Mouse (Mus musculus) cerebellum, postnatal 4 days (tissue): ENCODE data around the gene Krtap27-1.
A peak's percentile ranks its signal among the peaks of the same experiment; 100 is the strongest.

Source experiments
- DNase-seq, 2 experiments: peaks; one replicate each; pipeline ENCODE4 v3.0.0; 2022; ENCODE audit warnings: low spot score in 2 of 2, mixed read lengths in 1 of 2

Gene Krtap27-1

DNA sequence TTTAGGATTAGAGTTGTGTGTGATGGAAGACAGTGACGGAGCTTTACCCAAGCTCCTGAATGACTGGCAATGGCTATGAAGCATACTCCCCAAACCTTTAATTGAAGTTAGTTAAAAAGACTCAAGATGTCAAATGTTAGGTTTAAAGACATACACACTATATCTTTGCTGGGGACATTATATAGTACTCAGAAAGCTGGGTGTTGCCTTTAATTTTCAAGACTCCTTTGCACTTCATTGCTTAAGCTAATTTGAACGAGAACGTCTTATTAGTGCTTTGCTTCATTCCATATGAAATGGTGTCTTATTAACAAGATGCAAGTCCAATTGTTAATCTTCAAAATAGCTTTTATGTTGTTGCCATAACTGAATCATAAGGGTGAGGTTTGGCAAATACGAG is at the start of gene Krtap27-1:
Gene Krtap27-1 (minus strand): TSS at position 101 of the 400 bp plus-strand sequence.
- no peak for DNase-seq

DNA sequence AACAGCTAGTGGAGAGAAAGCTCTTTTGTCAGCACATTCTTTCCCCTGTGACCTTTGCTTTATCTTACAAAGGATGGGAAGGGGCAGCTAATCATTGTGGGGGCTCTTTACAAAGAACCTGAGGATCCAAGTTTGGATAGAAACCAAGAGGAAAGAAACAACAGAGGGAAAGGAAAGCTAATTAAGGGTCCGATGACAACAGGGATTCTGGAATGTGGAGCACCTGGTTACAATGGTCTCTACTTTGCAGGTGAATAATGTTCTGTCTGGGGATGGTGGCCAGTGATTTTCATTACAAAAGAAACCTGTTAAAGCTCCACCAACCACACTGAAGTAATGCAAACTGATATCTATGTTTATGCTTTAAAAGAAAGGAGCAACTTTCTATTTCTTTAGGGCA is 48.6 kb upstream of the Krtap27-1 start:
- no peak for DNase-seq

DNA sequence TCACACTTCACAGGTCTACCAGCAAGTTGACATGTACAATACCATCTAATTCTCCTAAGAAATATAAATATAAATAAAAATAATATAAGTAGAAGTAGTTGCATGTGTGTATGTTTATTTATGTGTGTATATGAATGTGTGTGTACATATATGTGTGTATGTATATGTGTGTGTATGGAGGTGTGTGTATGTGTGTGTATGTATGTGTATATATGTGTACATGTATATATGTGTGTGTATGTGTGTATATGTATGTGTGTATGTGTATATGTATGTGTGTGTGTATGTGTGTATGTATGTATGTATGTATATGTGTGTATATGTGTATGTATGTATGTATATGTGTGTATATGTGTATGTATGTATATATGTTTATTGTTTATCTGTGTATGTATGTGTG is 45.1 kb upstream of the Krtap27-1 start:
- DNase-seq, result no peak

DNA sequence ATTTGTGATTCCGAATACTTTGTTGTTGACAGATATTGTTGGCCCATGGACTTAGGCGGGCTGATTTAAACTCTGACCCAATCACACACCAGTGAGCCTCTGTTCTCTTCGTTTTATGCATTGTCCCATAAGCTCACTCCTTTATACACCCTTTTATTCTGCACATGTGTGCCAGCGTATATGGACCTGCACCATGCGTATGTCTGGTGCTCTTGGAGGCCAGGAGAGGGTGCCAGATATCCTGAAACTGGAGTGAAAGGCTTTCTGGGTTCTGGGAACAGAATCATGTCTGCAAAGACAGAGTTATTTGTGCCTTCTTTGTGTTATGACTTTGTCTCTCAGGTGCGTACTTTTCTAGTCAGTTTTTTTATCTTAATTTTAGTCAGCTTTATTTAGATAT is 39.8 kb upstream of the Krtap27-1 start:
- no peak for DNase-seq

DNA sequence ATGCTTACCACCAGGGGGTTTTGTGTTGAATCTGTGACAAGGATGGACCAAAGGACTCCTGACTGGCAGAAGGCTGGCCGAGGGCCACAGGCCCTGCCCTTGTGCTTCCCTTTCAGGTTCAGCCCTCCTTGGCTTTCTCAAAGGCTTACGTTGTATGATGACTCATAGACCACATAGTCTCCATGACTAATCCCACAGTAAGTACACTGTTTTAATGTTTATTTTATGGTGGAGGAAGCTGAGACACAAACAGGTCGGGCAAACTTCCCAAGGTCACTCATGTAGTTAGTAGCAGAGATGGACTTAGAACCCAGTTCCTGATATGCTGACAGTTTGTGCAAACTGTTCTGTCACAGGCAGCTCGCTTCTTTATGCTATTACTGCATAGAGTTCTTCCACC is 39.3 kb upstream of the Krtap27-1 start:
- DNase-seq, result no peak

DNA sequence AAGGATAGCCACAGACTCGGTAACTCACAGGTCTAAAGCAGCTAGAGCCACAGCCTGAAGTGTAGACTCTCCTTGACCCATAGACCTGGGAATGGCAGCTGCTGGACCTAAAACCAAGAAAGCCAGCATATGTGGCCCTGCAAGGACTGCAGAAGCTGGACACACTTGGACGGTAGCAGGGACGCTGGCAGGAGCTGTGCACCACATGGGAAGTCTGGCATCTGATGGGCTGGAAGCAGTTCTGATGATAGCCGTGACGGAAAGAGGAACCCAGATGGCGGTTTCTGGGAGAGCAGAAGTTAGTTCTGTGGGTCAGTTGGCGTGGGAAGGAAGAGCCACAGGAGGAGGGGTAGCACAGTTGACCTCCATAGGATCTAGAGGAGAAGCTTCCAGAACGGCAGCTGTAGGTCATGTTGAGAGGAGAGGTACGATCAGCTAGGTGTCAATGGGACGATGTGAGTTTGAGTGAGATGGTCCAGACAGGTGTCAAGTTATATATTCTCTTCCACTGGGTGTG is 36.1 kb upstream of the Krtap27-1 start, which contains the start of gene 2310061N02Rik:
Gene 2310061N02Rik (minus strand): TSS at position 467 of the 517 bp plus-strand sequence.
- DNase-seq, result peak in 1 of 2 experiments; percentile 46

DNA sequence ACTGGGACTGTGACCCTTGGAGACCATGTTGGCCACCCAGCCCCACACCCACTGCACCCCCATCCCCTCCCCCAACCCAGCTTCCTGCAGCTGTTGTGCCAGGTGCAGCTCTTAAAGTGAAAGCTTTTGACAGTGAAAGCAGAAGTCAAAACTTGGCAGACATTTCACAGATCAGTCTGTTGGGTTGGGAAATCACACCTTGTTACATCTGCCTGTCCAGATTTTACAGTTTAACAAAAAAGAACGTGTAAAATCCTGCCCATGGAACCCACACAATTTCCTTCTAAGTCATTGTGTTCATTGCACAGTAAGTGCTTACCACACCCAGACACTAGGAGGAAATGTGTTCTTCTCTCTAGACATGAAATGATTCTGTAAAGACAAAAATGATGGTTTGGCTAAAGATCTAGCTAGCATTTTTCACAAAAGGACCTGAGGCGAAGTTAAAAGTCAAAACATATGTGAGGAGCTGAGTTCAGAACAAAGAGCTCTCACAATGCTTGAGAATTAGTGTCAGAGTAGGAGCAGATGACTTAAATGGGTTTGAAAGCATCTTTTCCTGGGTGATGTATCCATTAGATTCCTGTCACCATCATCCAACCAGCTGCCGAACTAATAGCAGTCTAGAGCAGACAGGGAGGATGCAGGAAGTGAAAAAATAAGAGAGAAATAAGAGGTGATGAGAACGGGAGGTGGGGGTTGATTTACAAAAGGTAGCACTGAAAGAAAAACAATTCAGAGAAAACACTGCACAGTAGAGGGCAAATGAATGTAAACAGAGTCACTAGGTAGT is 29.8 kb upstream of the Krtap27-1 start:
- DNase-seq, result no peak

DNA sequence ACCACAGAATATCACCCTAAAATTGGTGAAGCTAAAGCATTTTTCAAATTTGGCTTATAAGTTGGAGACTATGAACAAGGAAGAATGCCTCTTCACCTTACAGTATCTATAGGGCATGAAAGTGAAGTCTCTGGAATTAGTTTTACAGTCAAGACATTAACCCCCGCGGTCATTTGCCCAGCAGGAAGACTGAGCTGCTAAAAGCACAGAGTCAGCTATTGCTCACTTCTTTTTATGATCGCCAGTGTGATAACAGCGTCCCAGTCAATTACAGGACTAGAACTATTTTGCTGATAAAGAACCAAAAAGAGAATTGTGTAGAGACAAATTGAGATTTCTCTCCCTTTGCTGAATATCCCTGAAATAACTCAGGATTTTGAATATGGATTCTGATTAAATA is 24.8 kb upstream of the Krtap27-1 start:
- DNase-seq, result no peak

DNA sequence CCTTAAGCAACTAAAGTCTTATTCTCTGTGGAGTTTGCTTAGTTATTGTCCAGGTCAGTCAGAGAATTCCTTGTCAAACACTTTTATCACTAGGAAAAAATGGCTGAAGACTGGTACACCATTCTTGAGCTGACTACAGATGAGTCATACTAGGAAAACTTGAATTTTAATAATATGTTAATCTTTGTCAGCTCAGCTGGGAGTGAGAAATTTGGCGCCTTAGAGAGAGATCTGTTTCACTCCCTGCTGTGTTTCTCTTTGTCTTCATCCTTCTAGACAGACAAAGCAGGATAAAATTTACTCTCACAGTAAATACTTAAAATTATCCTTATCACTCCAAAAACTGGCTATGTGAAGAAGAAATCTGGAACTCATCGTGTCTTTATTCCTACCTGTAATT is 9.8 kb upstream of the Krtap27-1 start:
- no peak for DNase-seq

DNA sequence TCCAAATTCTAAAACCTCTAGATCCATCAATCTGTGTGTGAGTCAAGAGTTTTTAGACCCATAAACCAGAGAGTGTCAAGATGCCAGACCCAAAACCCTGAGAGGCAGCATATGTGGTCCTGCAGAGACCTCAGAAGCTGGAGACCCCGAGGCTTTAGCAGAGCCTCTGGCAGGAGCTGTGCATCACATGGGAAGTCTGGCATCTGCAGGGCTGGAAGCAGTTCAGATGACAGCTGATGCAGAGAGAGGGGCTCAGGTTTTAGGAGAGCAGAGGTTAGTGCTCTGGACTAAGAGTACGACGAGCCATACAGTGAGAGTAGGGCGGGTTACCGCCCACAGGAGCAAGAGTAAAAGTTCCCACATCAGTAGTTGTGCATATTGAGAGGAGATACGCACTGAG is 7.6 kb upstream of the Krtap27-1 start:
- DNase-seq, result peak in 1 of 2 experiments; percentile 31

DNA sequence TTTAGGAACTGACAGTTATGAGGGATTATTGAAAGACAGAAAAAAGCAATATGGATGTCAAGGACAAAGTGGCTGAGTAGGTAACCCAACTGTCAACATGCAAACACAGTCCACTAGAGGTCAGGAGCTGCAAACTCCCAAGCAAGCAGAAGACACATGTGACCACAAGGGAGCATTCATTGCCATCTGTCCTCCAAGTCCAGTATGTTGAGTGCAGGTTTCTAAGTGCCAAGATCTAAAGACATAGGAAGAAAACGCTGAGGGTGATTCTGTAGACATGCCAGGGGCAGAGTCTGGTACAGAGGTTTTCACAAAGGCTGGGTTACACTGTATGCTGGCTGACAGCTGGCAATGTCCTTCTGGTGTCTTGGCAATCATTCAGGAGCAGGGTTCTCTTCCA is 14.0 kb downstream of the Krtap27-1 start:
- peak in 1 of 2 experiments; percentile 10 for DNase-seq

DNA sequence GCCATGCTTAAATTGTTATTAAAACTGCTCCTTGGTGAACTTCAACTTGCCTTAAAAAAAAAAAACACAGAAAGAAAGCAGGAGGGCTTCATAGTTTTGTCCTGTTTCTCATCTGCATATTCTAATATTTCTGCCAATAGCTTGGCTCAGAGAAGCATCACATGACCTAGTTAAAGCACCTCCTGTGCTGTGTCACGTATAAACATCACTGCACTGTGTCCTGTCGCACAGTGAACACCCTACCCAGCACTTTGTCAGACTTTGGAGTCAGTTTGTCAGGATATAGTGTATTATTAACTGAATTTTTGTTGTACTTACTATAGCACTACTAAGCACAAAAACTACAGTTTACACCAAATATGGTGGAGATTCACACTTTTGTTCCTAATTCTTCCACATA is 19.5 kb downstream of the Krtap27-1 start:
- DNase-seq, result no peak

DNA sequence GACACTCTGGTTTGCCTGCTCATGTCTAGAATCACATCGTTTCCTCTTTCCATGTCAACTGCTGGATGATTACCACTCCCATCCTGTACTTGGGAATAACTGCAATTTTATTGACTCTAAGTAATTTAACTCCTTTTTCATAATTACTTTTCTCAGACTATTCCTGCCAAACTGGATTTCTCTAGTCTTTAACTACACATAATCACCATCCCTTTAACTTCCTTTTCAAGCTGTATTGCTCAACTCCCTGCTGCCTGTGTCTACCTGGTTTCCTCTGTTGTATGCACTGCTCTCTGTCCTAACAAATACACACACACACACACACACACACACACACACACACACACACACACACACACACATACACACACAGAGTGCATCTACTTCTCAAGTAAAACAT is 20.4 kb downstream of the Krtap27-1 start:
- no peak for DNase-seq

DNA sequence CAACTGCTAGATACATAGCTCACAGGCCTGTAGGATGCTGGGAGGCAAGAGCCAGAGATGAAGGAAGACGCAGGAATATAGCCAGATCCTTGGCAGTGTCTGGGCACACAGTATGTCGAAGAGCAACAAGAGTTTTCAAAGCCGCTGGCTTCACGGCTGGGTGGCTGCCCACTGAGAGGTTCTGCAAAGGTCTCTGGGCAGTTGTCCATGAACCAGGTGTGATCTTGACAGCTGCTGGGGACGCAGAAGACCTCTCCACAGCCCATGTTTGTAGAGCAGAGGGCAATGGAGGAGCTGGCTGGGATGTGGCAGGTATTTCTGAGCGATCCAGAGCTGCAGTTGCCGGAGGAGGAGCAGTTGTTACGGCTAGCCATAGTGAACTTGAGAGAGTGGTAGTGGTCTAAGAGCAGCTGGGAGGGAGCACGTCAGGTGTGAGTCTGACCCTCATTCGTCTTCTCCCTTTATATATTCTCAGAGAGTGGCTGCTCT is 24.1 kb downstream of the Krtap27-1 start, which contains the start of gene Krtap26-1:
Gene Krtap26-1 (minus strand): TSS at position 439 of the 489 bp plus-strand sequence.
- DNase-seq, result no peak

DNA sequence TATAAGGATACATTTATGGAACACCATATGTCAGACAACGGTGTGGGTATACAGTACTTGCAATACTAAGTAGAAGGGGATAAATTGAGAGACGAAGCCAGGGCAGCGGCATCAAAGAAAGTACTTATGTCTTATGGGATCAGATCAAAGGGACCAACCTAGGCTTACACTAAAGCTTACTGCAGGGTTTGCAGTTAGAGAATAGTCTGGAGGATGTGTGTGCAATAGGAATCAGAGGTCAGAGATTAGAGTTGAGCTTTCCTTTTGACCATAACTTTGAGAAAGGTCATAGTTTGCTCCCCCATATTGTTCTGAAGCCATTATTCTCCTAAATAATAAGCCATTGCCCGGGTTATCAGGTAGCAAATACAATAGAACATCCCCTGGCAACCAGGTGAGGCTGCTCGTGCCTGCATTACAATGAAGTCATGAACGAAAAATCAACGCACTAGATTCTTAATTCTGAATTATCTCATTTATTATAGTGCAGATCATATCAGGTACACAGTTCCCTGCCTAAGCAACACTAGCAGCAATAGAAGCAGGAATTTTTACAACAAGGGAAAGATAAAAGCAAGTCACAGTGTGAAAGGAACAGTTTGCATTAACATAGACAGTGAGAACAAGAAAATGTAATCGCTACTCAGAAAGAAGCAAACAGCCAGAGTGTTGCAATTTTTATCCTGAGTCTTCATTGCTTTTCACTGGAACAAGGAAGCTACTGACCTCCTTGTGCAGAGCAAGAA is 24.9 kb downstream of the Krtap27-1 start:
- DNase-seq, result no peak

DNA sequence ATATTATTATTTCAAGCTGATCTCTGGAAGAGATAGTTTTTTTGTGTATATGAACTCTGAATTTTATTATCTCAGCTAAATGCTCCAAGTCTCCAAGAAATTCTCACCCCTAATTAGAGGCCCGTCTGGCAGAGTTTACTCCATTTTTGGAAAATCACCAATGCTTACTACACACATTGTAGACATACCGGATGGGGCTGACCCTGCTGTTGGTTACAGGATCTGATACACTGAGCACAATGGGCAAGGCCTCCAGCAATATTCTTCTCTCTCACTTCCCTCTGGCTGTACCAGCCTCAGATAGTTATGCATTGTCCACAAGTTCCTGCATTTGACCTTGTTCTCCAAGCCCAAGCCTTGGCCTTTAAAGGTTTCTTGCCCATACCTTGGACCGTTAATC is 31.4 kb downstream of the Krtap27-1 start:
- no peak for DNase-seq

DNA sequence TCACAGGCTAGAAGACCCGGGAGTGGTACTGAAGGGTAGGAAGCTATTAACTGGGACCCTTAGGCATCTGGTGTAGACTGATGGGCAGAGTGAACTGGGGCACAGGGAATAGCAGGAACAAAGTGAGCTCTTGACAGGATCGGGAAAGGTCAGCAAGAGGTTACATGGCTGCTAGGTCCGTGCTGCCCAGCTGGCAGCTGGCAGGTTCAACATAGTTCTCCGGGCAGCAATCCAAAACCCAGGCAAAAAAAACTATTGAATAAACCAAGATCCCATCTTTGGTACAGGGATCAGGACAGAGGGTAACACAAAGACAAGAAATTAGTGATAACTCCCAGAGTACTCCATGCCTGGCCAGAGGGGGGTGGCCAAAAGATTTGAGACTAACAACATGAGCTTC is 36.3 kb downstream of the Krtap27-1 start:
- DNase-seq, result no peak

DNA sequence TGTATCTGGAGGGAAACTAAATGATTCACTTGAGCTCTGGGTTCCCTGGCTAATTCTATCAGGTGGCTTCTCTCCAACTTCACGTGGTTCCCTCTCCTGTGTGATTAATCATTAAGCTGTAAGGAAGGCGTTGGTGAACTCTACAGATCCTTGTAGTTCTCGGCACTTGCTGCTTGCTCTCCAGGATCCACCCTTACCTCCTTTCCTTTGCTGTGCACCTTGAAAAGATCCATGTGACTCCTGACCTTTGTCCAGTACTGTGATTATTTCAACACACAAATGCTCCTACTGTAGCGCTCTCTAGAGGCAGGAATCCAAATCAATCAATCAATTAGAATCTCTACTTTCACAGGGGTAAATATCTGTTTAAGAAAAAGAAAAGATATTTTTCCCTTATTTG is 40.0 kb downstream of the Krtap27-1 start:
- no peak for DNase-seq

DNA sequence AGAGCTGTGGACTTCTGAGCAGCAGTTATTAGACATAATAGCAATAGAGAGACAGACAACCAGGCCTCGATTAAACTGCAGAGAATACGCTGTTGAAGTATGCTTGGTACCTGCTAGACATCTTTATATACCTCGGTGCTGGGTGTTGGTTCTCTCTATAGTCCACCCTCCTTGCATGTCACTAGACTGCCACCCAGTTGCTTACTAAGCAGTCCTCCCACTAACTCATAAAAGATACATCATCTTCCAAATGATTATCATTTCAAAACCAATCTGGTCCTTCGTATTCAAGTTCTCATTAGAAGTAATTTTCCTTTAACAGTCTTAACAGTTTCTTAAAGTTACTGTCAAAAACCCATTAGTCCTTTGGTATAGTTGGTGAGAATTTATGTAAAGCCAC is 43.9 kb downstream of the Krtap27-1 start, which contains the start of gene 2310079G19Rik:
Gene 2310079G19Rik (minus strand): TSS at position 101 of the 400 bp plus-strand sequence.
- DNase-seq, result no peak
